Mouse (Mus musculus) kidney, adult 9 months (tissue): ENCODE measurements around the gene Lrg1.

Source experiments
- DNase-seq: peaks from one replicate; pipeline ENCODE4 v3.0.0; 2022

Gene Lrg1

DNA sequence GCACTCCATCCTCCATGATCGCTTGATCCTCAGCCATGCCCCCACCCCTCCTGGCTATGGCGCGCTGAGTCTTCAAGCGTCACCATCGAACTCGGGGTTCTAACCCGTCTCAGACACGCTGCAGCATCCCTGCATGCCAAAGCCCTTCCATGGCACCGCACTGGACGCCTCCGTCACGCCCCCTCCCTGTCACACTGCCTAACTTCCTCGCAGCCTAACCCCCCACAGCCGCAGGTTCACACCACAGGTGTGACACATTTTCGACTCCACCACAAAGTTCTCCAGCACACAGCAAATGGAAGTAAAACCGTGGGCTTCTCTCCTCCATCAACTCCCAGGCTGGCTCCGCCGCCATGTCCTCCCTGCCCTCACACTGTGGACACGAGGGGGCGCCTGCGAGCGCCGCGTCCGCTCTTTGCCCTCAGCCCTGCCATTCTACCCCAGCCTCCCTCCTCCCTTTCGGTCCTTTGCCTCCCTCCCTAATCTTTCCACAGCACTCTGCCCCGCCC lies 12.7 kb upstream of the Lrg1 start:
- DNase-seq: peak; percentile 74

- peak; percentile 81 for DNase-seq
Observed at GRCm38 (mm10) chr17:56133457-56134363, 11.9 kb upstream of the Lrg1 start.

DNA sequence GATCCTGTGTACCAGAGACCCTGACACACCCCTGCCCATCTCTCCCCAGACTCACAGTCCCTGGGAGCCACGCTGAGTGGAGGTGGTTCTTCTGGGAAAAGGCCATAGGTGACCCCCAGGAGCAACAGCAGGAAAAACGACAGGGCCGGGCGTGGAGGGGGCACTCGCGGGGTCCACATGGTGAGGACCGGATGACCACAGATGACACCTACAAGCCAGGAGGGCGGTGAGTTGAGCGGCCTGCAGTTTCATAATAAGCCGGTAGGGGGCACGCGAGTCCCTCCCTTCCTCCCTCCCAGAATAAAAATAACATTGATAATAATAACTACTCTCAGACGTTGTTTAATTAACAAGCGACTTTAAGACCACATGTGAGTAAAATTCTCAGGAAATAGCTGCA lies 10.9 kb upstream of the Lrg1 start:
- peak; percentile 79 for DNase-seq

DNA sequence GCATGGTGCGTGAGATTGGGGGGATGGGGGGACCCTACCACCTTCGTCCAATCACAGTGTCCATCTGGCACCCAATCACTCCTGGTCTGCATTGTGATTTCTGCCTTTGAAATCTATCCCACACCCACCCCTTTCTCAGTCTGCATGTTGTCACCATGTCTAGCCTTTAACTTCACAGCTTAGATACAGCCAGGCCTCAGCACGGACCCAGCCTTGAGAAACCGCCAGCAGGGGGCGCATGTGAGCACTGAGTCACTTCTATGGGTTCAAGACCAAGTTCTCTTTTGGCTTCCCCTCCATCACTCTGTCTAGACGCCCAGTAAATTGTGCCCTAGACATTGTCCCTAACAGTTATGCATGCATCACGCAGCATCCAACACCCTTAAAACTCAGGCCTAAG lies 10.0 kb upstream of the Lrg1 start:
- peak; percentile 76 for DNase-seq

DNA sequence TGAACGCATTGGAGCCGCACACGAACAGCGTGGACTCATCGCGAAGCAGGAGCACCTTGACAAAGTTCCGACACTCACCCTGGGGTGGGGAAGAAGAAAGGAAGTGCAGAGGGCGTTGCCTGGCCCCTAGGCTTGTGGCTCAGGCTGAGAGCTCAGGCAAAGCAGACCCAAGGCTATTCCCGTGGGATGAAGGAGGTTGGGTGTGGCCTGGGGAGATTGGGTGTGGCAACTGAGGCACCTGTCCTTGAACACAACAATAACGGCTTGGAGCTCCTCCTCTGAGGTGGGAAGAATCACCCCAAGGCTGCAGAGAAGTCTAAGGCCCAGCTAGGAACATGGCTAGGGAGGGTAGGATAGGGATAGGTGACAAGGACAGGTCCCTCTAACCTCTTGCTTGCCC lies 9.3 kb upstream of the Lrg1 start:
- no peak for DNase-seq

DNA sequence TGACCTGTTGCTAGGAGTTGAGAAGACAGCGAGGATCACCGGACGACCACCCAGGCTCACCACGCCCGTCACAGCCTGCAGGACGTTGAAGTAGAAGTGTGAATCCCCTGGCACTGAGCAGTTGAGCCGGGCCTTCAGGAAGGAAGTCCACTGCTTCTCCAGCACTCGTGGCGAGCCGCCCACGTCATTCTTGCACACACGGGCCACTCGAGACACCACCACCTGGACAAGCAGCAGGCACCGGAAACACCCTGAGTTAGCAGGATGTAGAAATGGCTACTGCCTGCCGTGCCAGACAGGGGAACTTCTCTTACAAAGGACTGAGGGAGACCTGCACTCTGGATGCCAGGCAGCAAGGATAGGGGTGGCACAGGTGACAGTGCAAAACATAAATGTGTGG lies 6.4 kb upstream of the Lrg1 start:
- no peak for DNase-seq

- DNase-seq: no peak
Observed at GRCm38 (mm10) chr17:56126175-56126574, 4.4 kb upstream of the Lrg1 start.

GRCm38 (mm10) chr17:56125276-56125630 lies 3.5 kb upstream of the Lrg1 start:
- no peak for DNase-seq

- DNase-seq: peak; percentile 53
Observed at GRCm38 (mm10) chr17:56124377-56125275, 2.8 kb upstream of the Lrg1 start.

DNA sequence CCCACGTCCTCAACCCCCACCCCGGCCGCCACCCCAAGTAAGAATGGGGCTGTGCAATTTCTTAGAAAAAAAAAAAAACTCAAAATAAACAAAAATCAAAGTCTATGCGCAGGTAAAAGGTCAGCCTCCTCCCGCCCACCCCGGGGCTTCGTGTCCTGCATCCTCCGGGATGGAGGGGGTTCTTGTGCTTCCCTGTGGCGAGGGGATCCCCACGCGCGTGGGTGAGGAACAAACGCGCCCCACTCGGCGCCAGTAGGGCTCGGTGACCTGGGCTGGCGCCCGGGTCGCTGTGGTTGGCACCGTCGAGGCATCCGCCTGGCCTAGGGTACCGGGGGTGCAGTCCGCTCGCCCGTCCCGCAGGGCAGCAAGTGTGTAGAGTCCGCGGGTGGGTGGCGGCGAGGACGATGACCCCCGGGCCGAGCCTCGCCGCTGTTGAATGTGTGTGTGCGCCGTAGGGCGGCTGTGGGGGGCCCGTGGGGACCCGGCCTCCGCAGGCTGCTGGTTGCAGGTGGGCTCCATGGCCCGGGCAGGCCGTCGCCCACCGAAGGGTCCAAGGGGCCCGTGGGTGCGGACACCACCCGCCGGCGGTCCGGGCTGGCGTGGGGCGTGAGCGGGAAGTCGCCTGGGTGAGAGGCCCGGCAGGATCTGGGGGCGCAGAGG lies 2.0 kb upstream of the Lrg1 start:
- DNase-seq: no peak

- no peak for DNase-seq
Observed at GRCm38 (mm10) chr17:56123161-56123560, 1.4 kb upstream of the Lrg1 start.

GRCm38 (mm10) chr17:56119981-56120880 lies 1.6 kb downstream of the Lrg1 start:
- peak; percentile 90 for DNase-seq

DNA sequence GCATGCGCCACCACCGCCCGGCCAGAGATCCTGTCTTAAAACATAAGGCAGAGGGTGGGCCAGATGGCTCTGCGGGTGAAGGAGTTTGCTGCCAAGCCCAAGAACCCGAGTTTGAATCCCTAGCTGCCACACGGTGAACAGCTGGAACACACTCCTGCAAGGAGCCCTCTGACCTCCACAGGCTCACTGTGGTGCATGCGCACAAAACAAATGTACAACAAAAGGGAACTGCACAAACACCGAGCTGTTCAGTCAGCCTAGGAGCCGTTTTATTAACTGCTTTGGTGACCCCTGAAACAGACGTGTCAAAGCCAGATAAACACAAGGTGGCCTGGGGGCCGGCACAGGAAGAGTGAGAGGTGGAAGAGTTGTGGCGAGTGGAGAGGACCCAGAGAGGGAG lies 2.4 kb downstream of the Lrg1 start:
- DNase-seq: peak; percentile 39

DNA sequence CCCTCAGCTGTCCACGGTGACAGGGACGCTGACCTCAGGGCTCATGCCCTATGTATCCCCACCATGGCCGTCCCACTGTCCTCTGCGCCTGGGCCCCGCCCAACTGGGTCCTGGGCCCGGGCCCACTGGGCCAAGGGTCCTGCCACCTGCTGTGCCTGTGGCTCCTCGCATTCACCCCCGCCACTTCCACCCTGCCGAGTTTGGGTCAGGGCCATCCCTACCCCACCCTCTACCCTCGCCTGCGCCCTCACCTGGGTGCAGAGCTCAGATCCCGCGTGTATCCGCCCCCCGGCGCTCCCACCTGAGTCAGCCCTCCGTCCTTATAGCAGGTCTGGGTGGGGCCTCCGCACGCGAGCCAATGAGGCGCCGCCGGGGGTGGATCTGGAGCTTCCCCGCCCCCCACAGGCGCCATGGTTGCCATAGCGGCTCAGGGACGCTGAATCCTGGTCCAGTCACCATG lies 4.5 kb downstream of the Lrg1 start, which contains the start of gene Plin5:
Gene Plin5, minus strand, starts transcription at position 346 of the 460 bp plus-strand sequence.
- DNase-seq: peak; percentile 89

GRCm38 (mm10) chr17:56116193-56116592 lies 5.6 kb downstream of the Lrg1 start:
- no peak for DNase-seq

GRCm38 (mm10) chr17:56112743-56113142 lies 9.1 kb downstream of the Lrg1 start:
- no peak for DNase-seq

GRCm38 (mm10) chr17:56111864-56112263 lies 9.9 kb downstream of the Lrg1 start:
- DNase-seq: peak; percentile 73

GRCm38 (mm10) chr17:56111021-56111420 lies 10.8 kb downstream of the Lrg1 start:
- no peak for DNase-seq

DNA sequence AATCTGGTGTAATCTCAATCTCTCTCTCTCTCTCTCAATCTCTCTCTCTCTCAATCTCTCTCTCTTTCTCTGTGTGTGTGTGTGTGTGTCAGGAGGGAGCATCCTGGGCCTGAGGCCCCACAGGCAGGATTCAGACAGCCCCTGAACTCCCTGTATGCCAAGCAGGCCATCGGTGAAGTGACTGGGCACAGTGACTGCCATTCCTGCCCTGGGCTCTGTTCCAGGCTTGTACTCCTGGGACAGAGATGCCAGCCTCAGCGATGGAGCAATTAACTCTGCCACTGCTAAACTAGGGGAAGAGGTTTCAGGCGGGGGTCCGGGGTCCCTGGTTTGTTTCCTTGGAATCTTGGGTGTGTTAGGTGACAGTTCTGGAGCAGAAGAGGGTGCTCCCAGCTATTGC lies 11.2 kb downstream of the Lrg1 start:
- DNase-seq: no peak

GRCm38 (mm10) chr17:56109219-56110051 lies 12.4 kb downstream of the Lrg1 start, which contains the start of gene Plin4:
TSS of gene Plin4 (minus strand) at chr17:56109803.
- DNase-seq: no peak
